8 mouse cellular contexts compared by ENCODE assay signal in the genomic region with DNA sequence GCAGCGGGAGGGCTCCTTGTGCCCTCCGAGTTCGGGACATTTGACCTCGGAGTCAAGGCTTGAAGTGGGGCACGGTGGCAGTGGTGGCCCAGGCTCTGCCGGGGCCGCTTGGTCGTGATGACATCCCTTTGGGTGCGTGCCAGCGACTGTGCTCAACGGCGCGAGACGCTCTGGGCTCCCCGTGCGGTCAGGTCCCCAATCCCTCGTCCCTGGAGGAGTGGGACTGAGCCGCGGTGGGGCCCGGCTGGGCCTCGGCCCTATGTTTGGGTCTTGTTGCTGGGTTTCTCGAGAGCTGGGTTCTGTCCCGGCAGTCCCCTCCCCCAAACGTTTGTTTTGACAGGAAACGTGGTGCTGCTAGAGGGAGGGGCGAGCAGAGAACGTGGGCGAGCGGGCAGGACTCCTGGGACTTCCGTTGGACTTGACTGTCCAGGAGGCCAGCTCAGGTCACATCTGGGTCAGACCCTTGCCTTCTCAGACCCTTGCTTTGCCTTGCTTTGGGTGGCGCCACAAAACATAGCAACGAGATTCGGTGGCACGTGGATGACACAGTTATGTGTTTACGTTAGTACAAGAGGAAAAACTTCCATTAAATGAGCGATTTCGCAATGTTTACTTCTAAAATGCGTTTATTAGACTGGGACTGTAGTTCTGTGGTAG. TPM values are rescaled to one million over a fixed set of nuclear protein-coding genes. Genes with fewer than 3 reads are reported as not detected.
A peak's percentile ranks its signal among the peaks of the same experiment; 100 is the strongest.
DNase-seq lines count a peak whose midpoint lies in the region; ATAC-seq and TF ChIP-seq lines count a peak whose summit lies in the region.

No protein-coding gene starts in this region.

- no peaks in the 10 kb centered on the region for H3K36me3 ChIP-seq in E14TG2a.4 (ENCODE audit: insufficient read depth, low read length)
- H3K36me3 ChIP-seq in forebrain, embryonic 14.5 days (ENCODE audit: control insufficient read depth, insufficient read depth, low read length): no peaks in the 10 kb centered on the region
- no peaks in the 10 kb centered on the region for H3K36me3 ChIP-seq in neural tube, embryonic 14.5 days (ENCODE audit: control insufficient read depth, insufficient read depth, low read length)

- H3K4me2 ChIP-seq in forebrain, embryonic 14.5 days (ENCODE audit: low read length): peak overlapping the region; percentile 90
- peak overlapping the region; percentile 67 for H3K4me2 ChIP-seq in neural tube, embryonic 14.5 days (ENCODE audit: low read depth, low read length)

- peak overlapping the region; percentile 75 for H3K9ac ChIP-seq in forebrain, embryonic 14.5 days (ENCODE audit: low read length)
- peak overlapping the region; percentile 76 for H3K9ac ChIP-seq in neural tube, embryonic 14.5 days (replicated peaks; ENCODE audit: low read depth, low read length)

- peak overlapping the region; percentile 99 for H3K4me3 ChIP-seq in E14TG2a.4 (replicated peaks; ENCODE audit: low read length)
- H3K4me3 ChIP-seq in forebrain, embryonic 14.5 days (ENCODE audit: low read depth, low read length): peak overlapping the region; percentile 92
- H3K4me3 ChIP-seq in neural tube, embryonic 14.5 days (ENCODE audit: low read depth, low read length): peak overlapping the region; percentile 97

- H3K9me3 ChIP-seq in E14TG2a.4 (ENCODE audit: low read length): peaks cover 2% of the 10 kb centered on the region
- H3K9me3 ChIP-seq in forebrain, embryonic 14.5 days (replicated peaks; ENCODE audit: control insufficient read depth, low read length): no peaks in the 10 kb centered on the region
- no peaks in the 10 kb centered on the region for H3K9me3 ChIP-seq in neural tube, embryonic 14.5 days (ENCODE audit: control insufficient read depth, low read length)

- peaks cover 25% of the 10 kb centered on the region for H3K4me1 ChIP-seq in E14TG2a.4 (replicated peaks; ENCODE audit: low read depth, low read length)
- peaks cover 8% of the 10 kb centered on the region; the same call in 1 of the 2 replicates for H3K4me1 ChIP-seq in forebrain, embryonic 14.5 days (ENCODE audit: control insufficient read depth, insufficient read depth, low read length)
- H3K4me1 ChIP-seq in neural tube, embryonic 14.5 days (ENCODE audit: control insufficient read depth, insufficient read depth, low read length): 0 out of 2 replicates have a peak, but pooled peaks cover 5% of the 10 kb centered on the region

- H3K27me3 ChIP-seq in E14TG2a.4 (ENCODE audit: insufficient read depth, low read length): peaks cover 15% of the 10 kb centered on the region; the same call in 1 of the 2 replicates
- H3K27me3 ChIP-seq in forebrain, embryonic 14.5 days (replicated peaks; ENCODE audit: control insufficient read depth, insufficient read depth, low read length): no peaks in the 10 kb centered on the region; the same call in 1 of the 2 replicates
- H3K27me3 ChIP-seq in neural tube, embryonic 14.5 days (ENCODE audit: control insufficient read depth, insufficient read depth, low read length): peaks cover 3% of the 10 kb centered on the region; the same call in 1 of the 2 replicates

- ATAC-seq in forebrain, embryonic 14.5 days: peak; percentile 47
- peak; percentile 49 for ATAC-seq in neural tube, embryonic 14.5 days (ENCODE audit: low read depth)

- no peak for TF ChIP-seq CTCF in E14TG2a.4 (conservative IDR thresholded peaks at IDR 0.05; ENCODE audit: low read length)

- DNase-seq in cerebellum, adult 11 months: peak; percentile 72
- peak; percentile 68 for DNase-seq in forebrain, embryonic 14.5 days (ENCODE audit: low spot score)
- DNase-seq in heart, postnatal 10 days: peak; percentile 90 to 91
- DNase-seq in layer of hippocampus, adult 11-12 months (ENCODE audit: low spot score): peak; percentile 76
- DNase-seq in lung, adult 18-20 months: peak; percentile 90 to 92
- DNase-seq in testis, postnatal 10 days (ENCODE audit: low spot score): peak; percentile 89

- WGBS in forebrain, embryonic 14.5 days: 3% methylated on average over 34 of the region's 38 CpGs
- 3% methylated on average over 37 of the region's 38 CpGs for WGBS in neural tube, embryonic 14.5 days

- intact Hi-C loops in heart, postnatal 10 days (cut with DNase I): loop anchor here (2.0 to 5.0 kb wide), 3 partner anchors 42 to 60 kb away; a partner anchor contains a TSS

- 0 out of 2 replicates have a peak overlapping the region, but pooled peaks have one; percentile 4 for H3K27ac ChIP-seq in forebrain, embryonic 14.5 days (ENCODE audit: low read depth, low read length)
- H3K27ac ChIP-seq in neural tube, embryonic 14.5 days (ENCODE audit: low read depth, low read length): peak overlapping the region; percentile 73

RNA-seq across cellular contexts. Expression of a gene that starts 0.8 kb away (rescaled TPM):
- polyA plus RNA-seq in forebrain, embryonic 14.5 days (2014; fragmentation: Nextera tagmentation; extraction: Ambion mirVana): 25.1 and 33.3 TPM in 2 replicates
- 10 to 100 TPM; 74.1 to 78.3 TPM for total RNA-seq in heart, postnatal 10 days (2021)
- polyA plus RNA-seq in neural tube, embryonic 14.5 days (2014; fragmentation: Nextera tagmentation; extraction: Ambion mirVana): 33.8 and 34.0 TPM in 2 replicates

RNA-seq across cellular contexts. Expression of a gene that starts 43.3 kb away (rescaled TPM):
- polyA plus RNA-seq in forebrain, embryonic 14.5 days (2014; fragmentation: Nextera tagmentation; extraction: Ambion mirVana): 40.1 TPM in 2 replicates
- 10 to 100 TPM; 74.8 to 86.4 TPM for total RNA-seq in heart, postnatal 10 days (2021)
- 60.8 and 75.4 TPM in 2 replicates for polyA plus RNA-seq in neural tube, embryonic 14.5 days (2014; fragmentation: Nextera tagmentation; extraction: Ambion mirVana)

RNA-seq across cellular contexts. Expression of a gene that starts 44.9 kb away (rescaled TPM):
- 12.6 and 14.7 TPM in 2 replicates for polyA plus RNA-seq in forebrain, embryonic 14.5 days (2014; fragmentation: Nextera tagmentation; extraction: Ambion mirVana)
- 10 to 100 TPM; 11.0 to 12.7 TPM for total RNA-seq in heart, postnatal 10 days (2021)
- polyA plus RNA-seq in neural tube, embryonic 14.5 days (2014; fragmentation: Nextera tagmentation; extraction: Ambion mirVana): 18.5 and 19.4 TPM in 2 replicates

Comparison
In these comparisons a context has a peak if more than half of its experiments do, and no peak if none do; other contexts are left out.
1. Peak in every context shown above with its lines: DNase-seq, ATAC-seq, H3K4me3 ChIP-seq and H3K27ac ChIP-seq.